Mouse (Mus musculus) embryo, embryonic 11 days (tissue): ENCODE results near the gene Fam71e1.
A peak's percentile ranks its signal among the peaks of the same experiment; 100 is the strongest.

Experiments
- DNase-seq: peaks from one replicate; pipeline ENCODE4 v3.0.0-alpha.2; 2015

The Fam71e1 gene

DNA sequence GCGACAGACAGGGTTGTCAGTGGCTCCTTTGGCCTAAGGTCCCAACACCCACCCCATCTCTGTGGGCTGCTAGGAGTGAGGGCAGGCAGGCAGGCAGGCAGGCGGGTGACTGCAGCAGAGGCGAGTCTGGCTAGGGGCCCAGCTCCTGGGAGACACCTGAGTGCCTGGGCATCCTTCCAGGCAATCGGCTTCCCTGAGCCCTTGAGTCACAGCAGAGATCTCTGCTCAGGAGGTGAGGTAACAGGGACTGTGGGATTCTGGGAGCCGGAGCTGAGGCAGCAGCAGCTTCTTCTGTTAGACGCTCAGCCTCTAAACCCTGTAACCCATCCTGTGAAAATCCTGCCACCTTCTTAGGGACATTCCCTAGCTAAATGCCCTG, 40.2 kb downstream of the Fam71e1 start:
- DNase-seq: no peak

DNA sequence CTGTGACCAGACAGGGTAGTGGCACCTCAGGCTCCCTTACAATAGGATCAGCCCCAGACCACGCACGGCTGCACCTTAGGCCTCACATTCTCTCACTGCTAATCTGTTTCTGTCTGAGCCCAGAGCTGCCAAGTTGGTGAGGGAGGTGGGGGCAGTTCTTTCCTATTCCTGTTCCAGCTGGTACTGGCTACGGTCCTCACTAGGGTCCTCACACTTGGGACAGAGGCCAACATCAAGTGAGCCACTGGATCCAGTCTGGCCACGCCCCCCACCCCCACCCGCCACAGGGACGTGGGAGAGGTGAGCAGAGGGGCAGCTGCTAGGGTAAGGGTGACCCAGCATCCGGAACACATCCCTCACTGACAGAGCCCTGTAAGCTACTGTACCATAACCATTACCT, 40.6 kb downstream of the Fam71e1 start:
- no peak for DNase-seq

DNA sequence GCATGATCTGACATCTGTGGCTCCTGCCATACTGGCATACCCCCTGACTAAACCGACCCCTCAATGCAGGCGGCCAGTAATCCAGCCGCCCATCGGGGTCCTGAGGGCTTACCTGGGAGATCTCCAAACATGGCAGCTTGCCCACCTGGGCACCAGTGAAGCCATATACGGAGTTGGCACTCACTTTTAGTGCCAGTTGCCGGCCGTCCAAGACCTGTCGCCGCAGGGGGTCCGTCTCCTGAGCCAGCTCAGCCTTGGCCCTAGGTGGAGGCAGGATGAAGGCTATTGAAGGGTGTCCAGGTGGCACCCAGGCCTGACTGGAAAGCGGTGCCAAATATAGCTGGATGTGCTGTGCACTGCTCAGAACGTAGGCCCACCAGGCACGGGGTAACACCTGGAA, 41.1 kb downstream of the Fam71e1 start:
- no peak for DNase-seq

DNA sequence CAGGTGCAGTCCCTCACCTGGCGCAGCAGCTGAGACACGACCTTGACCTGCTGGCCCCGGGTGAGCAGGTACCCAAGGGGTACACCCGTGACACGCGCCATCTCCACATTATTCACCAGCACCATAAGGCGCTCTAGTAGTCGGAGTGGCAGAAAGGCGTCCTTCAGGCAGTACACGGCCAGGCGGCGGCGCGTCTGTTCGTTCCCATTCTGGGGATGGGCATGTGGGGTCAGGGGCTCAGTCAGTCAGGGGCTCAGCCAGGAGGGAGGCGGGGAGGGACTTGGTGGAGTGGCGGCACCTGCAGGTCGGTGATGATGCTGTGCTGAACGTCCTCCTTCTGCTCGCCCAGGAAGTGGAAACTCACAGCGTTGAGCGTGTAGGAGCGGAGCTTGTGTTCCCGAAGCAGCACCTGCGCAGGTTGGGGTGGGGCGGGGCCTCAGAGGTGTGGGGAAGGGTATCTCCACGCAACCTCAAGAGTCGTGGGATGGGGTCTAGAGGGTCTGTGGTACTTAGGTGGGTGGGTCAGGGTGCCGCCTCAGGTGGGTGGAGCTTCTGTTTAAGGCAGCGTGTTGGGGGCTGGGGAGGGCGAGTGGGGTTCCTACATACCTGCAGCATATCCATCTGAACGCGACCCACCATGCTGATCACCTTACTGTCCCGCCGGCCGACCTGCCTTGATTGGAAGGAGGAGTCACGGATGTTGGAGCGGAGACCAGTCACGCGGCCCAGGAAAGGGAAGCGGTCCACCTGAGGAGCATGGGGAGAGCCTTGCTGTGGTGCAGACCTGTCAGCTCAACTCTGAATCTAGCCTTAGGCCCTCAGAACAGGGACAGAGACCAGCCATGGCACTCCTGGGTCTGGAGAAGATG, 42.6 kb downstream of the Fam71e1 start:
- no peak for DNase-seq

DNA sequence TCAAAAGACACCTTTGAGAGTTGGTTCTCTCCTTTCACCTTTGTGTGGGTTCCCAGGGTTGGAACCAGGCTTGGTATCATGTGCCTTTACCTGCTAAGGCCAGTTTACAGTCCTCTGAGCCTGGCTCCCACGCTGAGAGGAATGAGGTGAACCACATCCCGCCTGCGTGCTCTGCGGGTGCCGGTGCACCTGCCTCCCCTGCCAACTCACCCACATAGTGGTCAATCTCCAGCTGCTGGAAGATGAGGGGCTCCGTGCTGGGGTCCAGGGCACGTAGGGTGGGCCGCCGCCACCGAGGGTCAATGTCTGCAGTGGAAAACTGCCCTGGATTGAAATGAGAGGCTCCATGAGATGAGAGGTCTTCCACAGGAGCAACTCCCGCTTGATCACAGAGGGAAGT, 46.2 kb downstream of the Fam71e1 start:
- DNase-seq: no peak

DNA sequence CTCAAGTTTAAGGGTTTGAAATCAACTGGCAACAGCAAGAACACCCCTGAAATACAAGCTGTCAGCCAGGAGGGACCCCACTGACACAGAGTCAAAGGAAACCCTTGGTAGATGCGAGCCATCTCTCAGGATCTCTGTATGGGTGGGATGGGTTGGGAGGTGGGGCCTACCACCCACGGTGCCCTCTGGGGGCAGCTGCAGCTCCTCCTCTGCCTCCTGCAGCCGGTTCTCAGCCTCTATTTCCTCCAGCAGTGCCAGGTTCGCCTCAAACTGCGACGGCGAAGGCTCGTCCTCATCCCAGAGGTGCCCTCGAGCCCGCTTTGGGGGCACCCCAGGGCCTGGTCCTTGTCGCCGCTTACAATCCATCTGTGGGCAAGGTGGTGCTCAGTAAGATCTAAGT, 46.7 kb downstream of the Fam71e1 start:
- DNase-seq: no peak

DNA sequence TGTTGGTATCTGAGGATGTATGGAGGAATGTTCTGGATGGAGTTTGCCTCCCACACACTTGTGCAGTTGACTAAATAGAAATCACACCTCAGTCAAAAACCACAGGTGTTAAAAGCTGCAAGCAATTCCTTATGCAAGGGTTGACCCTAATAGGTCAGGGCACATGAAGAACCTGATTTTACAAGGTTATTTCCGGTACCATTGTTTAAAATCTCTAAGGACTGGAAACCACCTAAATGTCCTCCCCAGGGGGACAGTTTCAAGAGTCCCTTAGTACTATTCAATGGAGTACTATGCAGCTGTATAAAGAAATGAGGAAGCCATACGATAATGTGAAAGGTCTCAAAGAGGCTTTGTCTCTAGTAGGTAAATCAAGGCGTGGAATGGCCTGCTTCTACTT, 49.9 kb downstream of the Fam71e1 start:
- no peak for DNase-seq

DNA sequence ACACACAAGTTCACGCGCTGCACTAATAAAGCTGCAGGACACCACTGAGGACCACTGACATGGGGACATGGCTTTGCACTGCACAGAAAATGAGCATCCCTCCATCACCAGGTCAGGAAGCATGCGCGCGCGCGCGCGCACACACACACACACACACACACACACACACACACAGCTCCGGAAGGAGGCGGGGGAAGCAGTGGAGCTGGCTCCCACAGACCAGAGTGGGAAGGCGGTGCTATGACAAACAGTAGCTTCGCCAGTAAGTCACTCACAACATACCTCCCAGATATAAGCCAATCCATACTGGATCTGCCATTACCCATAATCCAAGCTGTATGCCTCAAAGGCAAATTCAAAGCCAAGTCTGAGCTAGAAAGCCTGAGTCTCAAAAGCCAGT, 50.7 kb downstream of the Fam71e1 start:
- no peak for DNase-seq

DNA sequence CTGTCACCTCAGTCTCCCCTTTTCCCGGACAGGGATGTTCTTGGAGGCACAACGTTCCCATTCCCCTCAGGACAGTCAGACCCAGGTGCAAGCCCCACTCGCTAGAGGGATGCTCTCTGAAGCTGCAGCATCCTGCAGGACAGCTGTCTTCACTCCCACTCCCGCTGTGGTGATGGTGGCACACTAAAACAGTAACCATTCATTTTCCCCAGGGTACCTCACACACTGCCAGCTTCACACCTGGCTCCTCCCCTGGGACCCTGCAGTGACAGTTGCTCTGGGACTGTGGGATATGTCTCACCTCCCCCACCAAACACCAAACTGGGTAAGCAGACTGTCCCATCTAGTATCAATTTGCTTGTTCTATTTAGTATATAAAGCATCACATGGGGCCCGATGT, 51.3 kb downstream of the Fam71e1 start:
- peak; percentile 18 for DNase-seq

DNA sequence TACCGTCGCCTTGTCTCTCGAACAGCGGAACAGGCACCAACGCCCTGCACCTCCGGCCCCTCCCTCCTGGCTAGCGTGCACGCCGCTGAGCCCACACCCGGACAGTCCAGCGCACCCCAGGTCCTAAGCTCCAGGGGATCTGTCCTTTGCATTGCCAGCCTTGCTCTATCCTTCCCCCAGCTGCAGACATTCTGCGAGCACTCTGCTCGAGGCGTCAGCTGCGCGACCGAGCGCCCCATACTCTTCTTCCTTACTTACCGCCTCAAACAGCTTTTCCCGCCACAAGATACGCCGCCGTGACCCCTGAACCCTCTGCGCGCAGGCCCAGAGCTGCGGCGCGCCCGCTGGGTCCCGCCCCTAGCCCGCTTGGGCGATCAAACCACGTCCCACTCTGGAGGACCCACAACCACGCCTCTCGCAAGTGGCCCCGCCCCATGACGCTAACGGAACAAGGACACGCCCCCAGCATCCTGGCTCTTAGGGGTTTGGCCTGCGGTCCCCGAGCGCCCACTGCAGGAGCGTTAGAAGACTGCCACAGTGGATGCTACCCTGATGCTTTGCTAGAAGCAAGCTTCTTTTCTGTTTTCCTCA, 52.2 kb downstream of the Fam71e1 start, which contains the start of gene Pold1:
Gene Pold1 (minus strand): TSS at position 353 of the 591 bp plus-strand sequence.
- peak; percentile 100 for DNase-seq

DNA sequence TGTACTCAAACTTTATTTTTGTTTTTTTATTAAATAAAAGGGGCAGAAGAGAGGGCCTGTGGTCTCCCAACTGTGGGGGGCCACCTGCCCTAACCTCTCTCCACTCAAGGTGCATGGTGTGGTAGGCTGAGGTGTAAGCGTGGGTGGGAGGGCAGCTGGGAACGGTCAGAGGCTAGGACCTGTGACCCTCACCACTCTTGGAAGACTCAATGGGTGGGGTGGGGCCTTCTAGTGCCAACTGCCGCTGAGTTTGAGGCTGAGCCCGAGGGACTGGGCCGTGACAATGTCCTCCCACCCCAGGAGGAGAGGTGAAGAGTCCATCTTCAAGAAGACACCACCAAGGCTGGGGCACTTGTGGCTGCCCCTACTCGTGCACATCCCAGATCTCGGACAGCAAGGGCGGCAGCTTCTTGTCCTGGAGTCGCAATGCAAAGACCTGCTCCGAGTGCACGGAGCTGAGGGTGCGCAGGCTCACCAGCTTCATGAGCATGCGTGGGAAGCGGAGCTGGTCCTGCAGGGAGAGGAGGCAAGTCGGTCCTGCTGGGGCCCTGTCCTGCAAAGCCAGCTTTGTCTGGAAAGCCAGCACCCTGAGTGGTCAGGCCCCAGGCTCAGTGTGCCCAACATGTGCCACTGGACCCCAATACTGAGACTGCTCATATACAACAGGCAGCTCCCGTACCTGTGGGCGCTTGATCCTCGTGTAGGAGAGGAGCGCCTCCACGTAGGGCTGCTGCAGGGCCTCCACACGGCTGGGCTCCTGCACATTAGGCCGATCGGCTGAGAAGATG, 53.4 kb downstream of the Fam71e1 start:
- no peak for DNase-seq

DNA sequence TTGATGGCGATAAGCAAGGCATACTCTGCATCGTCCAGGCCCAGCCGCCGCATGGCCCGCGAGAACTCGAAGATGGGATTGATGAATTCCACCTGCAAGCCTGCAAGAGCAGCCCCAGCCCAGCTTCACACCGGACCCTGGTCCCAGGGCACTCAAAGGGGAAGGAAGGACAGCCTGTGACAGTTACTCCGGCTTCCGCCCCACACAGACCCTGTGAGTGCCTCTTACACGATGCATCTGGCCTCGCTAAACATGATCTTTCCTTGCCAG, 54.0 kb downstream of the Fam71e1 start:
- no peak for DNase-seq
